Mouse (Mus musculus) hindlimb bud, embryonic 11.5 days (tissue): ENCODE measurements around the gene Cdyl.

Experiments
- DNase-seq: peaks from one replicate; pipeline ENCODE4 v3.0.0-alpha.2; 2012; ENCODE audit warnings: low read depth, low spot score; ENCODE audit errors: extremely low spot score

The Cdyl gene

GRCm38 (mm10) chr13:35659406-35659985 lies at the start of gene Cdyl:
Gene Cdyl, plus strand, starts transcription at chr13:35659833.
- DNase-seq, result no peak

- no peak for DNase-seq
Measured at GRCm38 (mm10) chr13:35610718-35611117, 48.9 kb upstream of the Cdyl start.

- no peak for DNase-seq
Measured at GRCm38 (mm10) chr13:35612506-35612905, 47.1 kb upstream of the Cdyl start.

- no peak for DNase-seq
Measured at GRCm38 (mm10) chr13:35614832-35615479, 44.7 kb upstream of the Cdyl start.

- DNase-seq, result no peak
Measured at GRCm38 (mm10) chr13:35616524-35617099, 43.0 kb upstream of the Cdyl start.

GRCm38 (mm10) chr13:35619356-35619755 lies 40.3 kb upstream of the Cdyl start:
- no peak for DNase-seq

- no peak for DNase-seq
Measured at GRCm38 (mm10) chr13:35620756-35621155, 38.9 kb upstream of the Cdyl start.

- DNase-seq, result no peak
Measured at GRCm38 (mm10) chr13:35624831-35625230, 34.8 kb upstream of the Cdyl start.

- no peak for DNase-seq
Measured at GRCm38 (mm10) chr13:35625556-35625955, 34.1 kb upstream of the Cdyl start.

- no peak for DNase-seq
Measured at GRCm38 (mm10) chr13:35627319-35627718, 32.3 kb upstream of the Cdyl start.

- DNase-seq, result no peak
Measured at GRCm38 (mm10) chr13:35647132-35647823, 12.4 kb upstream of the Cdyl start.

GRCm38 (mm10) chr13:35650284-35650872 lies 9.3 kb upstream of the Cdyl start:
- no peak for DNase-seq

- no peak for DNase-seq
Measured at GRCm38 (mm10) chr13:35652851-35653250, 6.8 kb upstream of the Cdyl start.

- no peak for DNase-seq
Measured at GRCm38 (mm10) chr13:35656853-35657252, 2.8 kb upstream of the Cdyl start.

GRCm38 (mm10) chr13:35665456-35665855 lies 5.8 kb downstream of the Cdyl start:
- no peak for DNase-seq

- no peak for DNase-seq
Measured at GRCm38 (mm10) chr13:35669910-35670469, 10.4 kb downstream of the Cdyl start.

GRCm38 (mm10) chr13:35670875-35671274 lies 11.2 kb downstream of the Cdyl start:
- DNase-seq, result no peak

- no peak for DNase-seq
Measured at GRCm38 (mm10) chr13:35676921-35677320, 17.3 kb downstream of the Cdyl start.

GRCm38 (mm10) chr13:35677433-35678051 lies 17.9 kb downstream of the Cdyl start:
- no peak for DNase-seq

- no peak for DNase-seq
Measured at GRCm38 (mm10) chr13:35678691-35679090, 19.1 kb downstream of the Cdyl start.

GRCm38 (mm10) chr13:35681361-35681760 lies 21.7 kb downstream of the Cdyl start:
- no peak for DNase-seq
